Mouse (Mus musculus): Measurements from ENCODE around the gene Cts6. TPM values are rescaled to one million over a fixed set of nuclear protein-coding genes. Genes with fewer than 3 reads are reported as not detected.
"Not testable (repeated sequence)": the region's sequence is repeated elsewhere in the genome, so short reads cannot be mapped to it uniquely, and the experiment has no call there.

Cts6 gene
- total RNA-seq (2021): not detected
- long read RNA-seq, experiment 1: 0 reads
- long read RNA-seq, experiment 2: 0 reads

DNA sequence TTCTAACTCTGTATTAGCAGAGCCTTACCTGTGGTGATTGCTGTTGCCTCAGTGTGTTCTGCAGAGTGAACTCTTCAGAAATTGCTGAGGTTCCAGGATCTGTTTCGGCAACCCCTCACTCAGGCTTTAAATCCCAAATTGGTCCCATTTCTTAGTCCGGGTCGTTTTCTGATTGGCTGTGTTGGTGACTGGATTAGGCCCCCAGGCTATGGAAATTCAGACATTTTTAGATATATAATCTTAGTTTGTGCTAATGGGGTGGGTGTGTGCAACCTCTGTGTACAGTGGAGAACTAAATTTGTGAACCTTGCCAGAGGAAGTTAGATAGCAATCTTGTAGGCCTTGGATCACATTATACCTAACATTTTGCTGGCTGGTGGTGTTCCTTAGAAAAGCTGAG lies at the start of gene Cts6:
Gene Cts6, minus strand, starts transcription at position 101 of the 400 bp plus-strand sequence.
- no peak for DNase-seq

DNA sequence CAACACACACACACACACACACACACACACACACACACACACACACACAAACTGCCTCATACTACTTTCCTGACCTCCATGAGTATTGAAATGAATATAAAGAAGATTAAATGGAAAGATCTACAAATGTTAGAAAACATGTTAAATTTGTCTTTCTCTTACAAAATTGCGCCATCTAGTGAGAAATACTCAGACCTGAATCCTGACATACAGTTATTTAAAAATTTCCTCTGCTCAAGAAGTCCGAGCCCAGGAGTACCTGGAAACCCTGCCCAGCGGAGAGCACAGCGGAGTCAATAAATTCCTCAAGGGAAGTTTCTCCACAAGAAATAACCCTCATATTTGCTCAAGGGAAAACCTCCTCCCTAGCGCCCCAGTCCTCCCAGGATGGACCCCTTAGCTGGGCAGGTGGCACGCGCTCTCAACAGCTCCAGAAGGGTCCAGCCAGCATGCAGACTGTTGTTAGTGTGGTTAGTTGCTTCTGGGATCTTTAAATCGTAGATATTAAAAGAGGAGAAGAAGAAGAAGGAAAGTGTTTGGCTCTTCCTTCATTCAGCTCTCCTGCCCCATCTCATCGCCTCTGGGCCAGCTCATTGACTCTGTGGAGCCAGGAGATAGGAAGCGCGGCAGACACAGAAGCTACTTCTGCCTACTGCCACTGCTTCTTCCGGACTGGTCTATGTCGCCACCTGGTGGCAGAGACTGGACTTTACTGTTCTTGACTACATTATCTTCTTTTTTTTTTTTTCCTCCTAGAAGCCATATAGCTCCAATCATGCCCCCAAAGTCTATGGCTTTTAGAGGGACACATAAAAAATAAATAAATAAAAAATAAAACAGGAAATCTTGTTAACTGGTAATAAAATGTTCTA lies 38.1 kb upstream of the Cts6 start:
- DNase-seq: peak; percentile 49 to 61

DNA sequence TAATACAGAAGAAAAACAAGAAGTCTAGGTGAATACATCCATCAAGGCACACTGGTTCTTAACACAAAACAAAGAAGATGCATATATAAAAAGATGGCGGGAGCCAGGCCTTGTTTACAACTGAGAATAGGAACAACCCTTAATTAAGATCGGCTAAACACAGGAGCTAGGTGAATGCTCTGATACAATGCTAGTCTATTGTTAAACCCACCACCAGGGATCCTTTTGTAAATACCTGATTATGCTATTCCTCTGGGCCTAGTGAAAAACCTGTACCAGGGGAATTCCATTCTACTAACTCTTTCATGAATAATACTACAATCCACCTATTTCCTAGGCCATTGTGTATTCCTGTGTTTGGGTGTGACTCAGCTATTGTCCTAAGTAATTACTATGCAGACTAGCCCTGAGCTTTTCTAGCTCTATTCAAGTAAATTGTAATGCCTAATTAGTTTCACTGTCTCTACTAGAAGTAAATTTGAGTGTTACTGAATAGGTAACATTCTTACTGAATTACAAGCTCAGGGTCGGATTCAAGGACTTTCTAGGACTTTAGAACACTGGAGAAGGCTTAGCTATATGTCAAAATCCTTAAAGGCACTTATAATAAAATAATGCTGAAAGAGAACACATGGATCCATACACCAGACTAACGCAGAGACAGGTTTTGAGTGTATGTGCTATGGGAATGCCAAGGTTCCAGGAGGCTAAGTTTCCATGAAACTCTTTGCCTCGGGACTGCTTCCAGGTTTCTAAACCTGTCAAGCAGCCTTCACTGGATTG lies 17.9 kb downstream of the Cts6 start:
- DNase-seq: not testable (repeated sequence)

DNA sequence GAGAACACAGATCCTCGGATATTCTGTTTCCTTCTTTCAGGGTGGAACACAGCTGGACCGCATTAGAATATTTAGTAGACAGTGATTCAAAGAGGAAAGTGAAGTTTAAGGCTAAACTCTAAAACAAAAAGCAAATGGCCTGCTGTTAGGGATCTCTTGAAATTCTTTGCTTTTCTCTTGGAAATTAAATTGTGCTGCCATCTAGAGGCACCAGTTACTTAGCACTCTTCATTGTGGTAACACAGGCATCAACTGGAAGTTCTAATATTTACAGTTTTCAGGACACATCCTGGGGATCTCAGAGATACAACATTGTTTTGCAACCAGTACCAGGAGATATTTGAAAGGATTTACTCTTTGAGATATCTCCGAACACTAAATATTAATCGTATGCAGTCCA lies 38.6 kb downstream of the Cts6 start:
- DNase-seq: no peak

DNA sequence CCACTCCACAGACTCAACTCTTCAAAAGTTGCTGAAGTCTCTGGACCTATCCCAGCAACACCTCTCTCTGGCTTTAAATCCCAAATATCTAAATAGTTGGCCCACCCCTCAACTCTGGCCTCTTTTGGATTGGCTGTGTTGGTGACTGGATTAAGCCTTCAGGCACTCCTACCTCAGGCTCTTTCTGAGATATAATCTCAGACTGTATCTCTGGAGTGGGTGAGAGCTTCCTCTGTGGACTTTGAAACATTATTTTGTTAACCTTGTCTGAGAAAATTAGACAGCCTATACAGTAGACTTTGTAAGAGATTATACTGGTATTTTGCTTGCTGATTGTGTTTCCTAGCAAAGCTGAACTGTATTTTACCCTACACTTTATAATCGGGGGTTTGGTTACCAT lies 39.1 kb downstream of the Cts6 start, which contains the start of gene Ctsr:
Gene Ctsr, minus strand, starts transcription at position 101 of the 400 bp plus-strand sequence.
- no peak for DNase-seq

Other genes starting within 250 kb of the Cts6 start
- gene Ctsj, start 197.5 kb downstream of the Cts6 start, total RNA-seq (2021): not detected
- gene Ctsq, start 162.8 kb downstream of the Cts6 start, total RNA-seq (2021): not detected
- not detected for gene Ctsr, start 39.2 kb downstream of the Cts6 start, total RNA-seq (2021)
- not detected for gene Cts8, start 51.9 kb upstream of the Cts6 start, total RNA-seq (2021)
- not detected for gene Gm49398, start 85.4 kb upstream of the Cts6 start, total RNA-seq (2021)
- gene Cts7, start 154.8 kb upstream of the Cts6 start, total RNA-seq (2021): not detected

Data from adrenal gland, postnatal 36 days (tissue).